In genomic region chr16:56028722-56029551, GRCm38 (mm10) we compare ENCODE assay signal across 8 mouse cellular contexts. TPM values are rescaled to one million over a fixed set of nuclear protein-coding genes. Genes with fewer than 3 reads are reported as not detected.
A peak's percentile ranks its signal among the peaks of the same experiment; 100 is the strongest.
DNase-seq lines count a peak whose midpoint lies in the region; ATAC-seq and TF ChIP-seq lines count a peak whose summit lies in the region.

No protein-coding gene starts in this region.

- no peak for TF ChIP-seq EP300 in MEL (IDR thresholded peaks at IDR 0.05; ENCODE audit: low read depth in 1 of 2, low read length in 2 of 2)

- WGBS in heart, embryonic 13.5 days: 1% methylated on average over 58 of the region's 62 CpGs
- under 1% methylated on average over 41 of the region's 62 CpGs for WGBS in embryonic facial prominence, embryonic 14.5 days
- under 1% methylated on average over 60 of the region's 62 CpGs for WGBS in stomach, embryonic 14.5 days

- peak overlapping the region; percentile 94 for H3K27ac ChIP-seq in heart, embryonic 13.5 days (replicated peaks)
- peak overlapping the region; percentile 63 for H3K27ac ChIP-seq in MEL (ENCODE audit: control insufficient read depth, low read depth, low read length)
- peak overlapping the region; percentile 94 for H3K27ac ChIP-seq in embryonic facial prominence, embryonic 14.5 days (replicated peaks; ENCODE audit: low read depth, low read length)
- peak overlapping the region; percentile 90 for H3K27ac ChIP-seq in stomach, embryonic 14.5 days (ENCODE audit: low read length)

- no peaks in the 10 kb centered on the region for H3K9me3 ChIP-seq in heart, embryonic 13.5 days
- no peaks in the 10 kb centered on the region for H3K9me3 ChIP-seq in MEL (replicated peaks; ENCODE audit: insufficient read depth, low read length)
- no peaks in the 10 kb centered on the region for H3K9me3 ChIP-seq in embryonic facial prominence, embryonic 14.5 days (ENCODE audit: control insufficient read depth, low read length)
- no peaks in the 10 kb centered on the region for H3K9me3 ChIP-seq in stomach, embryonic 14.5 days (ENCODE audit: control insufficient read depth, low read depth, low read length)

- no peaks in the 10 kb centered on the region for H3K27me3 ChIP-seq in heart, embryonic 13.5 days (replicated peaks)
- no peaks in the 10 kb centered on the region for H3K27me3 ChIP-seq in MEL (ENCODE audit: control insufficient read depth in 1 of 2, insufficient read depth in 2 of 2, low read length in 2 of 2)
- no peaks in the 10 kb centered on the region for H3K27me3 ChIP-seq in embryonic facial prominence, embryonic 14.5 days (replicated peaks; ENCODE audit: control insufficient read depth, insufficient read depth, low read length)
- no peaks in the 10 kb centered on the region for H3K27me3 ChIP-seq in stomach, embryonic 14.5 days (ENCODE audit: control insufficient read depth, insufficient read depth, low read length)

- H3K9ac ChIP-seq in heart, embryonic 13.5 days: peak overlapping the region; percentile 98
- peak overlapping the region; percentile 84 for H3K9ac ChIP-seq in MEL (ENCODE audit: control insufficient read depth, low read depth, low read length, poor library complexity, severe bottlenecking)
- H3K9ac ChIP-seq in embryonic facial prominence, embryonic 14.5 days (ENCODE audit: low read depth, low read length): peak overlapping the region; percentile 99
- H3K9ac ChIP-seq in stomach, embryonic 14.5 days (replicated peaks; ENCODE audit: low read depth, low read length): peak overlapping the region; percentile 95

- no peak for TF ChIP-seq CTCF in MEL (IDR thresholded peaks at IDR 0.05 in 2 of 3, conservative IDR thresholded peaks at IDR 0.05 in 1 of 3; ENCODE audit: control insufficient read depth in 1 of 3, insufficient read depth in 1 of 3, low read depth in 2 of 3, low read length in 3 of 3, poor library complexity in 1 of 3, severe bottlenecking in 1 of 3)

- TF ChIP-seq RAD21 in MEL (IDR thresholded peaks at IDR 0.05; ENCODE audit: low read depth, low read length): no peak

- H3K36me3 ChIP-seq in heart, embryonic 13.5 days: peaks cover 39% of the 10 kb centered on the region
- H3K36me3 ChIP-seq in MEL (ENCODE audit: control insufficient read depth in 1 of 2, insufficient read depth in 2 of 2, low read length in 2 of 2): peaks cover 22 to 36% of the 10 kb centered on the region in 2 experiments
- H3K36me3 ChIP-seq in embryonic facial prominence, embryonic 14.5 days (ENCODE audit: control insufficient read depth, insufficient read depth, low read length): peaks cover 30% of the 10 kb centered on the region
- peaks cover 34% of the 10 kb centered on the region for H3K36me3 ChIP-seq in stomach, embryonic 14.5 days (ENCODE audit: control insufficient read depth, insufficient read depth, low read length)

- H3K4me2 ChIP-seq in heart, embryonic 13.5 days: peak overlapping the region; percentile 79
- peak overlapping the region; percentile 80 for H3K4me2 ChIP-seq in embryonic facial prominence, embryonic 14.5 days (ENCODE audit: low read depth, low read length)
- peak overlapping the region; percentile 72 for H3K4me2 ChIP-seq in stomach, embryonic 14.5 days (replicated peaks; ENCODE audit: low read depth, low read length)

- ATAC-seq in heart, embryonic 13.5 days (ENCODE audit: extremely low read depth, insufficient number of reproducible peaks, low FRiP score, low TSS enrichment): peak; percentile 80
- ATAC-seq in embryonic facial prominence, embryonic 14.5 days (ENCODE audit: low read depth): peak; percentile 87
- ATAC-seq in inflammation-experienced regulatory T-cells, adult 6 months: peak; percentile 30
- ATAC-seq in stomach, embryonic 14.5 days (ENCODE audit: insufficient number of reproducible peaks, insufficient read depth, low FRiP score, low read depth): peak; percentile 84

- peak overlapping the region; percentile 95 for H3K4me3 ChIP-seq in heart, embryonic 13.5 days
- peak overlapping the region; percentile 79 to 99 for H3K4me3 ChIP-seq in MEL (ENCODE audit: control insufficient read depth in 1 of 2, insufficient read depth in 1 of 2, low read depth in 2 of 2, low read length in 2 of 2)
- peak overlapping the region; percentile 94 for H3K4me3 ChIP-seq in embryonic facial prominence, embryonic 14.5 days (ENCODE audit: low read depth, low read length)
- peak overlapping the region; percentile 73 for H3K4me3 ChIP-seq in stomach, embryonic 14.5 days (ENCODE audit: low read depth, low read length)

- TF ChIP-seq POLR2A in MEL (IDR thresholded peaks at IDR 0.05; ENCODE audit: control insufficient read depth in 1 of 2, insufficient read depth in 1 of 2, low read depth in 1 of 2, low read length in 2 of 2, poor library complexity in 1 of 2): no peak

- intact Hi-C loops in heart, postnatal 14 days (cut with DNase I): loop anchor here (2.0 kb wide), 1 partner anchor 54 kb away; no protein-coding TSS in a partner anchor

- peaks cover 54% of the 10 kb centered on the region for H3K79me2 ChIP-seq in MEL (ENCODE audit: control insufficient read depth, insufficient read depth, low read length, poor library complexity)

- DNase-seq in heart, postnatal 14 days: no peak
- DNase-seq in MEL (ENCODE audit: low read depth, low spot score): peak; percentile 63
- DNase-seq in embryonic facial prominence, embryonic 14.5 days (ENCODE audit: low spot score): peak; percentile 41
- peak; percentile 61 for DNase-seq in lung, postnatal 14 days
- no peak for DNase-seq in urinary bladder, adult 18-20 months (ENCODE audit: low spot score in 2 of 2)

- H3K4me1 ChIP-seq in heart, embryonic 13.5 days: peaks cover 35% of the 10 kb centered on the region
- H3K4me1 ChIP-seq in MEL (ENCODE audit: control insufficient read depth in 1 of 2, insufficient read depth in 2 of 2, low read length in 2 of 2): peaks cover 2 to 5% of the 10 kb centered on the region in 2 experiments
- peaks cover 17% of the 10 kb centered on the region for H3K4me1 ChIP-seq in embryonic facial prominence, embryonic 14.5 days (ENCODE audit: control insufficient read depth, insufficient read depth, low read length)
- H3K4me1 ChIP-seq in stomach, embryonic 14.5 days (ENCODE audit: control insufficient read depth, insufficient read depth, low read length): peaks cover 11% of the 10 kb centered on the region

TF ChIP-seq in MEL, 35 proteins besides CTCF, POLR2A, EP300 and RAD21 (continues in another document):
- TF ChIP-seq ZKSCAN1 (IDR thresholded peaks at IDR 0.05; ENCODE audit: low read depth, low read length) (no peak), CHD1 (IDR thresholded peaks at IDR 0.05; ENCODE audit: low read depth, low read length) (0 out of 2 replicates have a peak, but pooled peaks have one; percentile 3), CHD2 (IDR thresholded peaks at IDR 0.05; ENCODE audit: low read length) (no peak), KAT2A (conservative IDR thresholded peaks at IDR 0.05; ENCODE audit: low read depth, low read length) (no peak), UBTF (IDR thresholded peaks at IDR 0.05; ENCODE audit: borderline replicate concordance, insufficient read depth, low read depth, low read length) (peak; percentile 91; the same call in 1 of the 2 replicates), HCFC1 (IDR thresholded peaks at IDR 0.05; ENCODE audit: low read depth, low read length) (no peak), MXI1 (IDR thresholded peaks at IDR 0.05; ENCODE audit: low read depth, low read length) (peak; percentile 79)

RNA-seq across cellular contexts. Expression of gene Pcnp, which starts 0.6 kb away (rescaled TPM):
- polyA plus RNA-seq in heart, embryonic 13.5 days (2015; fragmentation: Nextera tagmentation; extraction: Ambion mirVana): 144 and 158 TPM in 2 replicates
- 10 to 100 TPM; 54.5 to 56.1 TPM for total RNA-seq in heart, postnatal 14 days (2021)
- 70.9 and 79.1 TPM in 2 replicates for total RNA-seq in MEL (2012; rRNA removed)
- polyA plus RNA-seq in MEL (2012; ENCODE audit: insufficient read depth in 1 of 2, insufficient read length in 2 of 2, low read depth in 1 of 2, low replicate concordance in 2 of 2, missing spikeins in 1 of 2): 100 to 1,000 TPM in 1 of 2 experiments, 10 to 100 TPM in 1; 88.5 to 128 TPM
- polyA plus RNA-seq in embryonic facial prominence, embryonic 14.5 days (2014; fragmentation: Nextera tagmentation; extraction: Ambion mirVana): 220 and 227 TPM in 2 replicates
- polyA plus RNA-seq in inflammation-experienced regulatory T-cells, adult 6 months (2017; shearing (Covaris generic)): 100 to 1,000 TPM; 229 to 302 (median 268) TPM
- 231 and 241 TPM in 2 replicates for polyA plus RNA-seq in stomach, embryonic 14.5 days (2014; fragmentation: Nextera tagmentation; extraction: Ambion mirVana)

RNA-seq across cellular contexts. Expression of gene Trmt10c, which starts 8.7 kb away (rescaled TPM):
- polyA plus RNA-seq in heart, embryonic 13.5 days (2015; fragmentation: Nextera tagmentation; extraction: Ambion mirVana): 18.2 and 18.8 TPM in 2 replicates
- 10 to 100 TPM; 10.9 to 13.0 TPM for total RNA-seq in heart, postnatal 14 days (2021)
- total RNA-seq in MEL (2012; rRNA removed): 28.7 and 32.3 TPM in 2 replicates
- polyA plus RNA-seq in MEL (2012; ENCODE audit: insufficient read depth in 1 of 2, insufficient read length in 2 of 2, low read depth in 1 of 2, low replicate concordance in 2 of 2, missing spikeins in 1 of 2): 10 to 100 TPM; 16.5 to 48.5 TPM
- polyA plus RNA-seq in embryonic facial prominence, embryonic 14.5 days (2014; fragmentation: Nextera tagmentation; extraction: Ambion mirVana): 26.4 and 27.0 TPM in 2 replicates
- 10 to 100 TPM; 24.6 to 33.4 (median 32.3) TPM for polyA plus RNA-seq in inflammation-experienced regulatory T-cells, adult 6 months (2017; shearing (Covaris generic))
- polyA plus RNA-seq in stomach, embryonic 14.5 days (2014; fragmentation: Nextera tagmentation; extraction: Ambion mirVana): 28.4 and 29.0 TPM in 2 replicates

RNA-seq across cellular contexts. Expression of gene Senp7, which starts 19.2 kb away (rescaled TPM):
- 18.9 and 19.0 TPM in 2 replicates for polyA plus RNA-seq in heart, embryonic 13.5 days (2015; fragmentation: Nextera tagmentation; extraction: Ambion mirVana)
- 10 to 100 TPM; 17.9 to 18.7 TPM for total RNA-seq in heart, postnatal 14 days (2021)
- total RNA-seq in MEL (2012; rRNA removed): 7.7 and 8.1 TPM in 2 replicates
- 10 to 100 TPM in 1 of 2 experiments, not detected in 1; 15.0 TPM for polyA plus RNA-seq in MEL (2012; ENCODE audit: insufficient read depth in 1 of 2, insufficient read length in 2 of 2, low read depth in 1 of 2, low replicate concordance in 2 of 2, missing spikeins in 1 of 2)
- 30.6 and 31.5 TPM in 2 replicates for polyA plus RNA-seq in embryonic facial prominence, embryonic 14.5 days (2014; fragmentation: Nextera tagmentation; extraction: Ambion mirVana)
- 10 to 100 TPM; 47.4 to 75.2 (median 62.0) TPM for polyA plus RNA-seq in inflammation-experienced regulatory T-cells, adult 6 months (2017; shearing (Covaris generic))
- 46.4 and 47.9 TPM in 2 replicates for polyA plus RNA-seq in stomach, embryonic 14.5 days (2014; fragmentation: Nextera tagmentation; extraction: Ambion mirVana)

RNA-seq across cellular contexts. Expression of gene Zbtb11, which starts 55.3 kb away (rescaled TPM):
- 10.7 and 11.3 TPM in 2 replicates for polyA plus RNA-seq in heart, embryonic 13.5 days (2015; fragmentation: Nextera tagmentation; extraction: Ambion mirVana)
- total RNA-seq in heart, postnatal 14 days (2021): 10 to 100 TPM; 11.5 to 12.5 TPM
- total RNA-seq in MEL (2012; rRNA removed): 17.6 and 19.0 TPM in 2 replicates
- 10 to 100 TPM in 1 of 2 experiments, not detected in 1; 12.5 TPM for polyA plus RNA-seq in MEL (2012; ENCODE audit: insufficient read depth in 1 of 2, insufficient read length in 2 of 2, low read depth in 1 of 2, low replicate concordance in 2 of 2, missing spikeins in 1 of 2)
- 17.8 and 21.5 TPM in 2 replicates for polyA plus RNA-seq in embryonic facial prominence, embryonic 14.5 days (2014; fragmentation: Nextera tagmentation; extraction: Ambion mirVana)
- polyA plus RNA-seq in inflammation-experienced regulatory T-cells, adult 6 months (2017; shearing (Covaris generic)): 10 to 100 TPM; 26.6 to 34.4 (median 26.8) TPM
- 20.9 and 22.3 TPM in 2 replicates for polyA plus RNA-seq in stomach, embryonic 14.5 days (2014; fragmentation: Nextera tagmentation; extraction: Ambion mirVana)

Comparison
In these comparisons a context has a peak if more than half of its experiments do, and no peak if none do; other contexts are left out.
1. ATAC-seq: peak in every context shown above with its lines; median percentile 87 in embryonic facial prominence, embryonic 14.5 days; 84 in stomach, embryonic 14.5 days; 80 in heart, embryonic 13.5 days; 30 in inflammation-experienced regulatory T-cells, adult 6 months.
2. DNase-seq: peak in MEL (single experiment), embryonic facial prominence, embryonic 14.5 days (single experiment) and lung, postnatal 14 days (single experiment); none in heart, postnatal 14 days (0 of 2) and urinary bladder, adult 18-20 months (0 of 2).
3. Peak in every context shown above with its lines, with median percentiles within 50 percentile points of each other: H3K27ac ChIP-seq, H3K4me2 ChIP-seq, H3K4me3 ChIP-seq and H3K9ac ChIP-seq.